10 mouse cellular contexts compared by ENCODE assay signal in the genomic region with DNA sequence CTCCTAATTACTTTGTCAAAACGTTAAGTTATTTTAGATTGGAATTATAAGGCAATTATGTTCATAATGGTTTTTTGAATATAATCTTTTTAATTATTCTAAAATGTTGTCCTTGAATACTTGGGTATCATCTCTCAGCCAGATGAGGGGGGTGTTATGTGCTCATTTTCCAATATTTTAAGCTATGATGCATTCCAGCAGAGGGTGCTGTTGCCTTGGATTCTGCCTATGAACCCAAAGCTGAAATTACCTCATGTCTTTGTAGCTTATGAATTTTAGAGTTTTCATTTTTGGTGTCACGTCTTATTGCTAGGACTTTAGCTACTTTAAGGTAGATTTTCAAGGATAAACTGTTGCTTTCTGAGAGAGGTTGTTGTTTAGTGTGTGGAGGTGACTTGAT. TPM values are rescaled to one million over a fixed set of nuclear protein-coding genes. Genes with fewer than 3 reads are reported as not detected.
DNase-seq lines count a peak whose midpoint lies in the region; ATAC-seq and TF ChIP-seq lines count a peak whose summit lies in the region.
"Had no signal": no experiment of that assay in that cellular context is flagged by ENCODE, and none has a peak within 500 bp of the region (broad histone marks: within the 10 kb centered on the region; RNA-seq: fewer than 3 reads in every experiment).

No protein-coding gene starts in this region.

- H3K4me3 ChIP-seq in intestine, postnatal 0 days (ENCODE audit: low read depth, low read length): no peak overlapping the region
- H3K4me3 ChIP-seq in intestine, embryonic 15.5 days (replicated peaks): no peak overlapping the region
- H3K4me3 ChIP-seq in embryonic facial prominence, embryonic 10.5 days: no peak overlapping the region
- no peak overlapping the region for H3K4me3 ChIP-seq in midbrain, embryonic 13.5 days (replicated peaks)
- H3K4me3 ChIP-seq: embryonic facial prominence, embryonic 15.5 days; stomach, embryonic 15.5 days had no signal

- no peaks in the 10 kb centered on the region for H3K4me1 ChIP-seq in intestine, postnatal 0 days (replicated peaks; ENCODE audit: control insufficient read depth, insufficient read depth, low read length)
- H3K4me1 ChIP-seq in intestine, embryonic 15.5 days (replicated peaks): no peaks in the 10 kb centered on the region
- no peaks in the 10 kb centered on the region for H3K4me1 ChIP-seq in embryonic facial prominence, embryonic 10.5 days
- no peaks in the 10 kb centered on the region for H3K4me1 ChIP-seq in midbrain, embryonic 13.5 days (replicated peaks)
- H3K4me1 ChIP-seq: embryonic facial prominence, embryonic 15.5 days; stomach, embryonic 15.5 days had no signal

- H3K9ac ChIP-seq in intestine, postnatal 0 days (ENCODE audit: low read depth, low read length): no peak overlapping the region
- H3K9ac ChIP-seq in intestine, embryonic 15.5 days: no peak overlapping the region
- H3K9ac ChIP-seq in midbrain, embryonic 13.5 days (replicated peaks): no peak overlapping the region
- H3K9ac ChIP-seq: embryonic facial prominence, embryonic 15.5 days; stomach, embryonic 15.5 days had no signal

- no peaks in the 10 kb centered on the region for H3K27me3 ChIP-seq in intestine, postnatal 0 days (replicated peaks; ENCODE audit: control insufficient read depth, insufficient read depth, low read length)
- H3K27me3 ChIP-seq in intestine, embryonic 15.5 days (replicated peaks): no peaks in the 10 kb centered on the region
- no peaks in the 10 kb centered on the region for H3K27me3 ChIP-seq in embryonic facial prominence, embryonic 10.5 days (replicated peaks; ENCODE audit: low read depth, poor library complexity, severe bottlenecking)
- no peaks in the 10 kb centered on the region for H3K27me3 ChIP-seq in midbrain, embryonic 13.5 days
- H3K27me3 ChIP-seq: embryonic facial prominence, embryonic 15.5 days; stomach, embryonic 15.5 days had no signal

- peak; percentile 84 for TF ChIP-seq CTCF in intestine, postnatal 0 days (IDR thresholded peaks at IDR 0.05; ENCODE audit: low read depth)

- DNase-seq in B cell, adult 2 months: peak; percentile 34 to 44
- DNase-seq in R1 (ENCODE audit: low read depth, low spot score): peak; percentile 43
- peak; percentile 26 for DNase-seq in embryonic facial prominence, embryonic 10.5 days (ENCODE audit: low spot score)
- DNase-seq in layer of hippocampus, adult 9-11 months: peak; percentile 45
- peak; percentile 80 to 82 for DNase-seq in right cerebral cortex, adult 2 months (ENCODE audit: low spot score in 2 of 2)

- no peak for ATAC-seq in intestine, postnatal 0 days
- ATAC-seq in intestine, embryonic 15.5 days: no peak
- ATAC-seq in midbrain, embryonic 13.5 days: no peak

- no peaks in the 10 kb centered on the region for H3K9me3 ChIP-seq in intestine, postnatal 0 days (ENCODE audit: control insufficient read depth)
- no peaks in the 10 kb centered on the region for H3K9me3 ChIP-seq in intestine, embryonic 15.5 days
- H3K9me3 ChIP-seq in embryonic facial prominence, embryonic 10.5 days: no peaks in the 10 kb centered on the region
- no peaks in the 10 kb centered on the region for H3K9me3 ChIP-seq in midbrain, embryonic 13.5 days
- H3K9me3 ChIP-seq: embryonic facial prominence, embryonic 15.5 days; stomach, embryonic 15.5 days had no signal

- 64% methylated on average over 2 of the region's 2 CpGs for WGBS in intestine, postnatal 0 days
- 63% methylated on average over 2 of the region's 2 CpGs for WGBS in intestine, embryonic 15.5 days
- 81% methylated on average over 2 of the region's 2 CpGs for WGBS in embryonic facial prominence, embryonic 10.5 days
- 69% methylated on average over 2 of the region's 2 CpGs for WGBS in midbrain, embryonic 13.5 days

- no peak overlapping the region for H3K4me2 ChIP-seq in intestine, postnatal 0 days (replicated peaks; ENCODE audit: low read depth)
- no peak overlapping the region for H3K4me2 ChIP-seq in intestine, embryonic 15.5 days (replicated peaks)
- no peak overlapping the region for H3K4me2 ChIP-seq in midbrain, embryonic 13.5 days (replicated peaks)
- H3K4me2 ChIP-seq: embryonic facial prominence, embryonic 15.5 days; stomach, embryonic 15.5 days had no signal

- H3K27ac ChIP-seq in intestine, postnatal 0 days (ENCODE audit: low read depth, low read length): no peak overlapping the region
- H3K27ac ChIP-seq in intestine, embryonic 15.5 days: no peak overlapping the region
- H3K27ac ChIP-seq in embryonic facial prominence, embryonic 10.5 days (replicated peaks): no peak overlapping the region
- H3K27ac ChIP-seq in midbrain, embryonic 13.5 days: no peak overlapping the region
- H3K27ac ChIP-seq: embryonic facial prominence, embryonic 15.5 days; stomach, embryonic 15.5 days had no signal

- peaks cover 21% of the 10 kb centered on the region for H3K36me3 ChIP-seq in intestine, postnatal 0 days (ENCODE audit: control insufficient read depth, insufficient read depth)
- H3K36me3 ChIP-seq in intestine, embryonic 15.5 days: no peaks in the 10 kb centered on the region
- H3K36me3 ChIP-seq in embryonic facial prominence, embryonic 10.5 days (replicated peaks): peaks cover 66% of the 10 kb centered on the region
- H3K36me3 ChIP-seq in midbrain, embryonic 13.5 days: peaks cover 31% of the 10 kb centered on the region

RNA-seq across cellular contexts. Expression of gene Atrnl1, which starts 44.2 kb away (rescaled TPM):
- 2.5 and 2.6 TPM in 2 replicates for polyA plus RNA-seq in intestine, postnatal 0 days (2015; fragmentation: Nextera tagmentation; extraction: Ambion mirVana)
- 4.1 and 4.6 TPM in 2 replicates for polyA plus RNA-seq in intestine, embryonic 15.5 days (2015; fragmentation: Nextera tagmentation; extraction: Ambion mirVana)
- 4.0 and 4.3 TPM in 2 replicates for polyA plus RNA-seq in embryonic facial prominence, embryonic 10.5 days (2016; fragmentation: Nextera tagmentation; extraction: Ambion mirVana)
- polyA plus RNA-seq in midbrain, embryonic 13.5 days (2015; fragmentation: Nextera tagmentation; extraction: Ambion mirVana): 10.0 and 10.2 TPM in 2 replicates

Comparison
In these comparisons a context has a peak if more than half of its experiments do, and no peak if none do; other contexts are left out.
1. DNase-seq: peak in every context shown above with its lines; median percentile 81 in right cerebral cortex, adult 2 months; 45 in layer of hippocampus, adult 9-11 months; 43 in R1; 39 in B cell, adult 2 months; 26 in embryonic facial prominence, embryonic 10.5 days.